Mouse (Mus musculus): ENCODE data around the gene Gm38100. TPM values are rescaled to one million over a fixed set of nuclear protein-coding genes. Genes with fewer than 3 reads are reported as not detected.

Gm38100 gene
- total RNA-seq (2017) = 0.38 TPM in 1 of 2 replicates, not detected in the other

GRCm38 (mm10) chr1:175920029-175920428 lies at the start of gene Gm38100:
Gm38100 (plus strand) TSS chr1:175920329.
- no peak for ATAC-seq (replicated peaks in 1 of 2; ENCODE audit: insufficient read depth in 1 of 2, low FRiP score in 2 of 2, low TSS enrichment in 1 of 2, low read depth in 1 of 2, poor library complexity in 2 of 2, severe bottlenecking in 2 of 2)

GRCm38 (mm10) chr1:175870716-175871115 lies 49.4 kb upstream of the Gm38100 start:
- ATAC-seq (replicated peaks in 1 of 2; ENCODE audit: insufficient read depth in 1 of 2, low FRiP score in 2 of 2, low TSS enrichment in 1 of 2, low read depth in 1 of 2, poor library complexity in 2 of 2, severe bottlenecking in 2 of 2) = no peak

DNA sequence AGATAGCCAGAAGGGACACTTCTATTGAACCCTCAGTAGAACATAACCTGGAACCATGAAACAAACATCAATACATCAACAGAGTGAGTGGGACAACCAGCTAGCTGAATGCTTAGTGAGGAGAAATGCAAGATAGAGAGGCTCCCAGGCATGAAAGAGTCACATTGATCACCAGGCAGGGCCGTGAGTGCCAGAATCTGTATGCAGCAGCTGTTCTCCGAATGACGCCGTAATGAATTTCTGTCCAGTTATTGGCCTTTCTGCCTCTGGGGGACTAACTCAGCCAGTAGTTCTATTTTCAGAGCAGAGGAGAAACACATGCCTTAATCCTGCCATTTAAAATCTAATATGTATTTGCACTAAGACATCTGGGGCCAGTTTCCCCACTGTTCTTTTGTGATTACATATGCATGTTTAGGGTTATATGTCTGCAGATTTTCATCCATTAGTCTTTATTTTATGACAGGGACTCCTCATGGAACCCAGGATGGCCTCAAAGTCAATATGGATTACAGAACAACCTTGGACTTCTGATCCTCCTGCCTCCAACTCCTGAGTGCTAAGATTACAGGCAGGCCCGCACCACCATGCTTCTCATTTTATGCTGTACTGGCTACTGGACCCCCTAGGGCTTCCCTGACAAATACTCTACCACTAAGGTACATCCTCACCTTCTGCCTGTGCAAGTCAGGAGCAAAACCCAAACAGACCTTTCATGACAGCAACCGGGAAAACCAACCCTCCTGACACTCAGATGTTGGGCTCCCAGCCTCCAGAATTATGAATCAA lies 47.9 kb upstream of the Gm38100 start:
- no peak for ATAC-seq (replicated peaks in 1 of 2; ENCODE audit: insufficient read depth in 1 of 2, low FRiP score in 2 of 2, low TSS enrichment in 1 of 2, low read depth in 1 of 2, poor library complexity in 2 of 2, severe bottlenecking in 2 of 2)

DNA sequence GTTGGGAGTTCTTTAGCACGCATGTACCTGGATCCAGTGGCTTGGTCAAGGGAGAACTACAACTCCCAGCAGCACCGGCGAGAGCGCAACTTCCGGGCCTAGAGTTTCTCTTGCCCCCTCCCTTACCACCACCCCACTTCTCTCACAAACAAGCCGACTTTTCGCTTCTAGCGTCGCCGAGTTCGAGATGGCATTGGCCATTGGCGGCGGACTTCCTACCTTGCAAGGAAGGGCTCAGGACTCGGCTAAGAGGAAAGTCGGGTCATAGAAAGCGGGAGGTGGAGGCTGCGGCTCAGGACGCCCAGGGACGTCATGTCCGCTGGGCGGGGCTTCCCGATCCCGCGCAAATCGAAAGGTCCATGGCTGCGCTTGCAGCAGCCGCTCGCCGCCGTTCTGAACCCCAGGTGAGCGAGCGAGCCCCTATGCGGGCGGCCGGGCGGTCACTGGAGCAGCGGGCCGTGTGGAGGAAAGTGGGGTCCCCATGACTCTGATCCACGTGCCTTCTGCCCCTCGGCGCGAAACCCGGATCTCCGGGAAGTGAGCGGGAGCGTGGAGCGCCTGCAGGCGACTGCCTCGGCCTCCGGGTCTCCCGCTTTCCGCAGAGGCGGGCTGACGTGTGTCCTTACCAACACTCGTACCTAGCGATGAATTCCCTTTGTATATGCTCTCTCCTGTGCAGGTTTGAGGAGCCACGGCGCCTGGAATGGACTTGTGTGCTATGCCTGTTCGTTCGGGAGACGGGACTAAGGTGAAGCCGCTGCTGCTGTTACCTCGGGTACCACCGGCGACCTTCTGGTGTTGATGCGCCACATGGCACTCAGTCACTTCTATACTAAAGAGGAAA lies 39.5 kb upstream of the Gm38100 start, which contains the start of gene Exo1:
Gene Exo1, plus strand, starts transcription at position 129 of the 844 bp plus-strand sequence.
- ATAC-seq (replicated peaks in 1 of 2; ENCODE audit: insufficient read depth in 1 of 2, low FRiP score in 2 of 2, low TSS enrichment in 1 of 2, low read depth in 1 of 2, poor library complexity in 2 of 2, severe bottlenecking in 2 of 2) = peak; percentile 97 to 98

DNA sequence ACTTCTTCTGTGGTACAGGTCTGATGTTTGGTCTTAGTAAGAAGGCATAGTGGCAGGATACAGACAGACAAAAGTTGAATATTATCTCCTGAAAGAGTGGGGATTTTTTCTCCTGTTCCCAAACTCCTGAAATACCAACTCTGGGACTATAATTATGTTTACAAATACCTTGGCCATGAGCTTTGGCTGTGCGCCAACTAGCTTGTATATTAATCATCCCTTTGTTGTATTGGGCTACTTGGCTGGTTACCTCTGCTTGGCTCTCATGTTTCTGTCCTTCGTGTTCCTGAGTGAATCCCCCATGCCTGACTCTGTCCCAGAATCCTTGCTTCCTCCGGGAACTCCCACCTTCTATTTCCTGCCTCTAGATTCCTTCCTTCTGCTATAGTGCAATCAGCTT lies 36.7 kb upstream of the Gm38100 start:
- ATAC-seq (replicated peaks in 1 of 2; ENCODE audit: insufficient read depth in 1 of 2, low FRiP score in 2 of 2, low TSS enrichment in 1 of 2, low read depth in 1 of 2, poor library complexity in 2 of 2, severe bottlenecking in 2 of 2) = no peak

GRCm38 (mm10) chr1:175893263-175893662 lies 26.9 kb upstream of the Gm38100 start:
- no peak for ATAC-seq (replicated peaks in 1 of 2; ENCODE audit: insufficient read depth in 1 of 2, low FRiP score in 2 of 2, low TSS enrichment in 1 of 2, low read depth in 1 of 2, poor library complexity in 2 of 2, severe bottlenecking in 2 of 2)

- ATAC-seq (replicated peaks in 1 of 2; ENCODE audit: insufficient read depth in 1 of 2, low FRiP score in 2 of 2, low TSS enrichment in 1 of 2, low read depth in 1 of 2, poor library complexity in 2 of 2, severe bottlenecking in 2 of 2) = no peak
Observed at GRCm38 (mm10) chr1:175893726-175894125, 26.4 kb upstream of the Gm38100 start.

- ATAC-seq (replicated peaks in 1 of 2; ENCODE audit: insufficient read depth in 1 of 2, low FRiP score in 2 of 2, low TSS enrichment in 1 of 2, low read depth in 1 of 2, poor library complexity in 2 of 2, severe bottlenecking in 2 of 2) = no peak
Observed at GRCm38 (mm10) chr1:175911207-175911606, 8.9 kb upstream of the Gm38100 start.

DNA sequence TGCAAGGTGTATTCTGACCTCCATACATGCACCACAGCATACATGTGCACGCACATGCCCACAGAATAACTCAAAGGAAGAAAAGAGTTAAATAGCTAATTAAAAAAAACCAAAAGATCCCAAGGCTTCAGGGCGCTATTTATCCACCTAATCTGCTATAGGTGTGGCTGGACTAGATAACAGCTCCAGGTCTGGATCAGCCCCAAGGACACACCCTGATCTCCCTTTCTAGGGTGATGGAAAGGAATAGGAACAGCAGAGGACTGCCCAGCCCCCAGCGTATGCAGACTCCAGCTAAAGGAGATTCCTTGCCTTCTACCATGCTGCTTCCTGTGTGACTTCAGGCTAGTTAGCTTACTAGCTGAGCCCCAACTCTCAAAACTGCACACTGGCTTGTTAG lies 8.1 kb upstream of the Gm38100 start:
- no peak; a peak in 1 of 4 replicates for ATAC-seq (replicated peaks in 1 of 2; ENCODE audit: insufficient read depth in 1 of 2, low FRiP score in 2 of 2, low TSS enrichment in 1 of 2, low read depth in 1 of 2, poor library complexity in 2 of 2, severe bottlenecking in 2 of 2)

- no peak for ATAC-seq (replicated peaks in 1 of 2; ENCODE audit: insufficient read depth in 1 of 2, low FRiP score in 2 of 2, low TSS enrichment in 1 of 2, low read depth in 1 of 2, poor library complexity in 2 of 2, severe bottlenecking in 2 of 2)
Observed at GRCm38 (mm10) chr1:175913728-175914303, 6.3 kb upstream of the Gm38100 start.

GRCm38 (mm10) chr1:175921091-175921490 lies 962 bp downstream of the Gm38100 start:
- ATAC-seq (replicated peaks in 1 of 2; ENCODE audit: insufficient read depth in 1 of 2, low FRiP score in 2 of 2, low TSS enrichment in 1 of 2, low read depth in 1 of 2, poor library complexity in 2 of 2, severe bottlenecking in 2 of 2) = no peak

DNA sequence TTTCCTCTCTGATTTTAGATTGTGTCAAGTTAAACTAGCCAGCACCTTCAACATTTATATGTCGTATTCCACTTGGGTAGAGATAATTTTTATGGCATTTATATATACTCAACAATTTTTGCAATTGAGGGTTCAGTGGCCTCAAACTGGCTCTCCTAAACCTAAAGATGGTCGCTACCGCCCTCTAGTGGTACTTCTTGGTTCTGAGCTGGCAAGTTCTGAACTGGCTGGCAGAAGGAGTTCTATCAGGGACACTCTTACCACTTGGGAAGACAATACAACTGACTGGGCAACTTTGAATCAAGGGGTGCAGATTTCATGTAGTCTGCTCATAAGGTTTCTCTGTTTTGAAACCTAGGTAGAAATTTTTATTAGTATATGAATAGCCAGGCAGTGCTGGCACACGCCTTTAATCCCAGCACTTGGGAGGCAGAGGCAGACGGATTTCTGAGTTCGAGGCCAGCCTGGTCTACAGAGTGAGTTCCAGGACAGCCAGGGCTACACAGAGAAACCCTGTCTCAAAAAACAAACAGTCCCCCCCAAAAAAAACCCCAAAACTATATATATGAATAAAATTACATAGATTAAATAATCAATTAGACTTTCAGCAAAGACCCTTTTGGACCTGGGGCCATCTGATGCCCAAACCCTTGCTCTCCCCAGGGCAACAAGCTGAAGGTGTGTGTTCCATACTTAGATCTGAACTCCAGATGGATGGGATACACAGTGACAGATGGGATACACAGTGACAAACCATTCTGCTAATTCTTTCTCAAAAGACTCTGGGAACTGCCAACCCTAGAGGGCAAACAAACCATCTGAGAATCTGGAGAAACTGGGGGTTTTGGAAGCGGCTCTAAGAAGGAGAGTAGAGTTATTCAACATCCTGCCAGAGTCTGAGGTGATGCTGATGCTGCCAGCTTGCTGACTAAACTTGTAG lies 4.0 kb downstream of the Gm38100 start:
- ATAC-seq (replicated peaks in 1 of 2; ENCODE audit: insufficient read depth in 1 of 2, low FRiP score in 2 of 2, low TSS enrichment in 1 of 2, low read depth in 1 of 2, poor library complexity in 2 of 2, severe bottlenecking in 2 of 2) = peak; percentile 80 to 81; a peak in 3 of 4 replicates

GRCm38 (mm10) chr1:175931391-175931790 lies 11.3 kb downstream of the Gm38100 start:
- no peak for ATAC-seq (replicated peaks in 1 of 2; ENCODE audit: insufficient read depth in 1 of 2, low FRiP score in 2 of 2, low TSS enrichment in 1 of 2, low read depth in 1 of 2, poor library complexity in 2 of 2, severe bottlenecking in 2 of 2)

DNA sequence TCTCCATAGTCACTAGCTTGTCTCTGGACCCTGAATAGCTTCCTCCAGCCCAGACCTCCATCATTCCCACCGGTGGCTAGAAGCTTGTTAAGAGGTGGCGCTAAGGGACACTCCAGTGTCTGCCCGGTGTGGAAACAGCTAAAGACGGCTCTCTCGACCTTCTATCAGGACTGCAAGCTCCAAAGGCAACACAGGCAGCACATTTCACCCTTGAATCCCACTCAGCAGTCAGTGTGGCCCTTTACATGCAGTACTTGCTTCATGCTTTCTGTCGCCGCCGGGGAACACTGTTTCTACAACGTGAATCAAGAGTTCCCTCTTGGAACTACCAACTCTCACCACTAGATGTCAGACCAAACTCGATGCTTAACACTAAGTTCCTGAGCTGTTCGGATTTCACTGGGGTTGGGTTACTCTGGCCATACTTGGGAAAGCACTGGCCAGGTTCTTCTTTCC lies 16.2 kb downstream of the Gm38100 start:
- ATAC-seq (replicated peaks in 1 of 2; ENCODE audit: insufficient read depth in 1 of 2, low FRiP score in 2 of 2, low TSS enrichment in 1 of 2, low read depth in 1 of 2, poor library complexity in 2 of 2, severe bottlenecking in 2 of 2) = peak; percentile 90 to 96

DNA sequence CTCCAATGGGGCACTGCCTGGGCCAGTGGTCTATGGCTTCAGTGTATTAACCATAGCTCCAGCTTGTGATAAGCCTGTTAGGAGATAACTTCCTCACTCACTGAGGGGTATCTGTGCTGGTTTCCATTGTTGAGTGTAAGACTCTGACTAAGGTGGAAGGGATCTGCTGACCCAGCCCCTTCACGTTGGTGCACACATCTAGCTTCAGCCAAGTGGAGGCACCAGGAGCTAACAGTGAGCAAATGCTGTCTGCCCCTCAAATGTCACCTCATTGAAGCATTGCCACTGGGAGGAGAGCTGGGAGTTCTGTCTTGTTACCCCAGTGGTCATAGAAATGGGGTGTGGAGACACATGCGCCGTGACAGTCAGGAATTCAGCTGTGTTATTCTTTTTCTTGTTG lies 18.6 kb downstream of the Gm38100 start:
- ATAC-seq (replicated peaks in 1 of 2; ENCODE audit: insufficient read depth in 1 of 2, low FRiP score in 2 of 2, low TSS enrichment in 1 of 2, low read depth in 1 of 2, poor library complexity in 2 of 2, severe bottlenecking in 2 of 2) = no peak

DNA sequence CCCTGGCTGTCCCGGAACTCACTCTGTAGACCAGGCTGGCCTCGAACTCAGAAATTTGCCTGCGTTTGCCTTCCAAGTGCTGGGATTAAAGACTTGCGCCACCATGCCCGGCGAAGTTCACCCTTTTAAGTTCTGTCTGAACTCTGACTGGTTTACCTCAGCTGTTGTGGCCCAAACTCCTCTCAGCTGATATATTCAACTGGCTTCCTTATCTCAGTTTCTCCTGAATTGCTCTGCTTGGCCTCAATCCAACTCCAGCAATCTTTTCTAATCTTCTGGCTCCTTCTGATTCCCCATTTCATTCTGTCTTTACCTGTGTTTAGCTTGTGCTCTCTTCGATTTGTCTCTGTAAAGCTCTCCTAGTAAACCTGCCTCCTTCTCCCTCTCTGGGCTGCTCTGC lies 23.0 kb downstream of the Gm38100 start:
- no peak for ATAC-seq (replicated peaks in 1 of 2; ENCODE audit: insufficient read depth in 1 of 2, low FRiP score in 2 of 2, low TSS enrichment in 1 of 2, low read depth in 1 of 2, poor library complexity in 2 of 2, severe bottlenecking in 2 of 2)

All from hematopoietic stem cell, adult 5-6 weeks (primary cell).